Mouse (Mus musculus) hematopoietic stem cell, adult 5-6 weeks (primary cell): ENCODE data around the gene Gas6. TPM values are rescaled to one million over a fixed set of nuclear protein-coding genes. Genes with fewer than 3 reads are reported as not detected.
A peak's percentile ranks its signal among the peaks of the same experiment; 100 is the strongest.

ENCODE experiments used
- ATAC-seq, 2 experiments: fragments of 125-278 bp in 1 of 2; replicated peaks in 1 of 2; 2 replicates each; pipeline ENCODE4 v1.8.0; 2016 to 2017; ENCODE audit warnings: inconsistent platforms in 2 of 2, mild to moderate bottlenecking in 2 of 2, moderate number of reproducible peaks in 2 of 2, low read depth in 1 of 2, moderate TSS enrichment in 1 of 2; ENCODE audit not compliant: low FRiP score in 2 of 2, poor library complexity in 2 of 2, severe bottlenecking in 2 of 2, insufficient read depth in 1 of 2, low TSS enrichment in 1 of 2
- total RNA-seq: library from RNA; stranded (forward); fragments of 172-1452, 232-1000 nt; gene quantifications from 2 replicates; pipeline ENCODE4 v1.2.3, GENCODE M21; 2017

Gene Gas6
- total RNA-seq, 1 experiment from 2014 or later, result 14.1 TPM

GRCm38 (mm10) chr8:13513556-13514370 is 19.5 kb upstream of the Gas6 start:
- ATAC-seq, result no peak

GRCm38 (mm10) chr8:13512677-13513076 is 18.4 kb upstream of the Gas6 start:
- ATAC-seq, result no peak

- ATAC-seq, result no peak
Measured at GRCm38 (mm10) chr8:13512016-13512415, 17.7 kb upstream of the Gas6 start.

DNA sequence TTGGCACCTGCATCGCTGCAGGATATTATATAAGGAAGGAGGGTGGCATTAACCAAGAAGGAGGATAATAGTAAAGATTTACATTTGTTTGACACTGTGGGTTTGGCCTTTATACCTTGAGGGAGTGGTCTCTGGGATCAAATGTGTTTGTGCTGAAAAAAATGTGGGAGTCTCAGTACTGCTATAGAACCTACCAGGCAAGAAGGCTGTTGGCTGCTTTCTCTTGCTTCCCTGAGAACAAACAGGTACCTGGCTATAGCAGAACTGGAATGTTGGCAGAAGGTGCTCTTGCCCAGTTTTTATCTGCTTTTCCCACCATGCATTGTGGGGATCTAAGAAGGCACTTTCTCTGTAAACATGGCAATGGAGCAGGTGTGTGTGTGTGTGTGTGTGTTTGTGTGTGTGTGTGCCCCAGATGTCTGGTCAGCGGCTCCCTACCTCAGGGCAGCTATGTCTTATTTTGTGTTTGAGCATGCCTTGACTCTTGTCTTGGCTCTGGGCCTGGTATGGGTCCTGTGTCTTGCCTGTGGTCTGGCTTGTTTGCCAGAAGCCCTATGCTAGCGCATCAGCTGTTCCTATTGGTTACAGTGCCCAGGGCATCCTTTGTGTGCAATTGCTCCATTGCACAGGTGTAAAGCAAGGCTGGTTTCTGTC is 13.1 kb upstream of the Gas6 start:
- ATAC-seq, result no peak

DNA sequence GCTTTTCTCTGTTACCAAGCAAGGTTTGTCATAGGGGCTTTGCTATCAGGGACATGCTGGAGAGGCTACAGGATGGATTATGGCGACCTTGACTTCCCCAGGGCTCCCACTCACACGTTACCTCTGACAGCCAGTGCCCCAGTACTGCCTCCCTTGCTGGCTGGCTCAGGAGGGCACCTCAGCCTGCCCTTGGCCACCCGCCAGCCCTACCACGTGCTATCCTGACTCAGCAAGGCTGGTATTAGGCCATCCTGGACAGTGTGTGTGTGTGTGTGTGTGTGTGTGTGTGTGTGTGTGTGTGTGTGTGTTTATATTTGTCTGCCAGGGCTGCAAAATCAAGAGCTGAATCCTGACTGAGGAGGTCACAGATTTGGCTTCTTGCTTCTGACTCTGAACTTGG is 12.6 kb upstream of the Gas6 start:
- ATAC-seq, result peak; percentile 60 to 68

- no peak for ATAC-seq
Measured at GRCm38 (mm10) chr8:13504894-13505674, 10.8 kb upstream of the Gas6 start.

DNA sequence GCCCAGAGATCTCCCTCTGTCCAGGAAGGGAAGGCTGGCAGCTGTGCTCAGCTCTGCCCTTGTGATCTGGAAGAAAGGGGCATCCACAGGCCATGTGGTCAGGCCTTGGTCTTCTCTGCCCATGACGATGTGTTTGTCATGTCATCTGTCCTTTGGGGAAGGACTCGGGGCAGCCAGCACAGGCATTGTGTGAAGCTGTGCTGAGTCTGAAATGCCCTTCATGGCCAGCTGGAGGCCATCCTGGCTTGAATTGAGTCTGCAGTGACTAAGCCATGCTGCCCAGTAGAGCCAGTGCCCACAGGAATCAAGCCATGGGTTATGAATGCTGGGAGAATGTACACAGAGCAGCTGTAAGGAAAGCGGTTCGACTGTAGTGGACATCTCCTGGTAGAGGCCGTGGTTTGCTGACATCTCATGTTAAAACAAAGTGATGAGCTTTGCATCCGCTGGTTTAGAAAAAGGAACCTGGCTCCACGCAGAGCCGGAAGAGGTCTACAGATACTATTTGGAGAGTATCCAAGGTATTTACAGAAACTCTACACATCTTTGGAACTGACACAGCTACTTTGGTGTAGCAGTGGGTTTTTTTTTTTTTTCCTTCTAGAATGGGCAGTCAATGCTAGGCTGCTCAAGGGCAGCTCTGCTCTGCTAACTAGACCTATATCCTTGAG is 9.8 kb upstream of the Gas6 start:
- ATAC-seq, result peak; percentile 50 to 57

DNA sequence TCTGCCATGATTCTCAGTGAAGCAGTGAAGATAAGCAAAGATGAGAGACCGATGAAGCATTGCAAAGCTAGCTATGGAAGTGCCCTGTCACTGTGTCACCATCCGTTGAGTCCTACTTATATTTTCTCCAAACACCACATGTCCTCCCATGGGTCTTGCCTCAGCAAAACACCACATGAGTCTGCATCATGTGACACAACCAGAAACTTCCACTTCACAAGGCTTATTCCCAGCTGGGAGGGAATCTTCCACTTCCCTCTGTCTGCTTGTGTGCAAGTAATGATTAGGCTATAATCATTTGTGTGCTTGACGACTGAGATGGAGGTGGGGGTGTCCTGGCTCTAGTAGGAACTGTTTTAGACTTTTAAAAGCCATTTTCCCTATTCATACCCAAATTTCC is 6.9 kb upstream of the Gas6 start:
- no peak for ATAC-seq

DNA sequence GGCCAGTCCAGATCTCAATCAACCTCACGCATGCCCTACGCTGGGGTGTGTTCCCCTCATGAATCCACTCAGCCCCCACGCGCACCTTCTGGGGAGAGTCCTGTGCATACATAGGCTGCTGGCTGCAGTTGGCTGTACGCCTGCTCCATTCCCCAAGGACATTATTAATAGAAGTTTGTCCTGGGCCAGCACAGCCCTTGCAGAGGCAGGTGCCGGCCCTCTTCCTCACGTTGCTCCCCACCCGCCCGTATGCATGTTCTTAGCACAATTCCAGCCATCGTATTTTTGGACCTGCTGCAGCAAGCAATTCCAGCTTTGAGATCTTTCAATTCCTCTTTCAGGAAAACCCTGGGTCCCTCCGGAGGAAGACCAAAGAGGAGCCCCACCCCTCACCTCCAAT is 1.3 kb downstream of the Gas6 start:
- no peak for ATAC-seq

GRCm38 (mm10) chr8:13492198-13492995 is 1.9 kb downstream of the Gas6 start:
- peak; percentile 38 to 49; a peak in 3 of 4 replicates for ATAC-seq

DNA sequence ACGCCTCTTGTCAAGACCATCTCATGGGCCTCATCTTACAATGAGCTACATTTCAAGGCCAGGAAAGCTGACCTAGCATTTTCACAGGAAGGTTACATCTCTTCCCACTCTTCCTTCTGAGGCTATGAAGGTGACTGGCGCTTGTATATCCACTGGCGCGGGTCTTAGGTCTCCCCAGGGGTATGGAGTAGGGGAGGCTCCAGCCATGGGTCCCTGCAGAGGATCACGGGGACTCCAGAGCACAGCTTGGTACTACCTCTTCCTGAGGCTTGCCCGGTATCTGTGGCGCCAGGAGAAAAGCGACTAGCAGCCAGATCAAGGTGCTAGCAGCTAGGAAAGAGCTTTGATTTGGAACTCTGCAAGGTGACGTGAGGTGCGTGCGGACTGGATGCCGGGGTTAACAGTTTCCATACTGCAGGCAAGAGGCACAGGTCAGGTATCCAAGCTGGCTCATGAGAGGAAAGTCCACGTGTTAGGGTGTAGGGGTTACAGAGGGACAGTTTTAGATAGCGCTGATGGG is 2.7 kb downstream of the Gas6 start:
- ATAC-seq, result no peak

GRCm38 (mm10) chr8:13489986-13490910 is 4.0 kb downstream of the Gas6 start:
- no peak for ATAC-seq

DNA sequence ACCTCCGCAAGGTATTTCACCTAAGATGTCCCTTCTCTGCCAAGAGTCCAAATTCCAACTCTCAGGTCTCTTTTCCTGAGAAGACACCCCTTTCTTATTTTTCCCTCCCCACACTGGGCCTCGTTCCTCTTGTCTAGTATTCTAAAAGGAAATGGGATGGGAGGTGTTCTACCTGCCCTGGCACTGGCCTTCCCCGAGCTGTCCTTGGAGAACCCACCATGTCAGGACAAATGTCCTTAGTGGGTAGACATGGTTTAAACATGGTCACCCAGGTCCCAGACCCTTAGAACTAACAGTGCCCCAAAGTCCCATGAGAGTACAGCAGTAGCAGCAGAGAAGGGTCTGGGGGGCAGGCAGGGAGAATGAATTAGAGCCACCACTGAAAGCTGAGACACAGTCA is 4.9 kb downstream of the Gas6 start:
- ATAC-seq, result no peak

DNA sequence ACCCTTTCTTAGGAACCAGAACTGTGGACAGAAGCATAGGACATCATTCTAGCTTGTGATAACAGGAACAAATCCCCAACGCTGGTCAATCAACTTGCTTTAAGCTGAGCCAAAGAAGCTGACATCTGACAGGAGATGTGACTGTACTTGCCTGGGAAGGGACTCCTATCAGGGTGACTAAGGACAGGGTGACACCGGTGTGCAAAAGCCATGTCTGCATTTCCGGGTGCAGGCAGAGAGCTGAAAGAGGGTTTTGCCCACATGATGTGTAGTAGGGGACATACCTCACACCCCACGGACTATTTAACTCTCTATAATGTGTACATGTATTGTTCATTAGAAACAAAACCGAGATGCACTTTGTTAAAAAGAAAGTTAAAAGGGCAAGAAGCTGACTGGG is 11.1 kb downstream of the Gas6 start:
- ATAC-seq, result no peak

DNA sequence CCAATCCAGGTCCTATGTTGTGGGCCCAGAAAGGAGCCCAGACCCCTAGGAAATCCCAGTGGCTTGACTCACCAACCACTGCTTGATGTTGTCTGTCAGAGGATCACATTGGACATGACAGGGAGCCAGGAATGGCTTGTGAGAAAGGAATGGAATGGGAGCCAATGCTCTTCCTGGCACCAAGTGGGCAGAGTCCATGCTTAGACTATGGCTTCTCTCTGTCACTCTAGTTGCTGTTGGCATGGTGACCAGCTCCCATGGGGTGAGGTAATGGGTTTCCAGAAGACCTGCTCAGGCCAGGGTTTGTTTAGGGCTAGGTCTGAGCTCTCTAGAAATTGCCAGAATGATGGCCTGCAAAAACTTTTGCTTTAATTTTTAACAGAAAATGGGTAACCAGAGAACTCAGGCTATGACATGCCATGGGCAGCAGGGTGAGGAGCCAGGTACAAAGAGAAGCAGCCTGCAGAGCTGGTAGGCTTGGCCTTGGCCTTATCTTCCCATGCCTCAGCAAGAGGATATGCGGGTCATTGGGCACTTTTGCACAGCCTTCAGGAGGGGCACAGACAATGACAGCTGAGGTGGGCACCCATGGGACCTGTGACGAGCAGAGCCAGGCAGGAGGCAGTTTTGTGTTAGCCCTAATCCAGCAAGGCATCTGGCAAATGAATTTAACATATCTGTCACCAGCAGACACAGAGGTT is 12.0 kb downstream of the Gas6 start:
- ATAC-seq, result no peak
